Mouse (Mus musculus): Measurements from ENCODE around the gene Atxn1. TPM values are rescaled to one million over a fixed set of nuclear protein-coding genes. Genes with fewer than 3 reads are reported as not detected.

Gene Atxn1
- total RNA-seq, 2 experiments from 2014 or later: 36.1 to 52.4 TPM

DNA sequence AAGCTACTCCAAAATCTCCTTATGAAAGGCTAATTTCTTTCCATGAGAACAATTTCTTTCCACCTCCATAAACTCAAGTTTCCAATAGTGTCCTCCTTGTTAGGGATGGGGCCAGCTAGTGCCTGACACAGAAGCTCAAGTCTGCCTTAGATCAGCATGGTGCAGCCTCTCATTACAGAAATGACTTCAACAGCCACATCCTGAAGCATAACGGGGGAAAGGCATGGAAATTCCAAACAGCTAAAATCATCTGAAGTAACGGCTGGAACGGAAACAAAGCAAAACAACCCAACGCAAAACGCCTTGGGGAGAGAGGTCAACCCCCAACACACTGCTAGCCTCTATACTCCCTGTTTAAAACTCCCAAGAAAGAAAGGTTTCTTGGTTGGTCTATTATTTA, 284.2 kb downstream of the Atxn1 start:
- no peak for DNase-seq

- no peak for DNase-seq
These were observed 285.7 kb downstream of the Atxn1 start for GRCm38 (mm10) chr13:45679096-45679495.

GRCm38 (mm10) chr13:45672628-45673027, 292.2 kb downstream of the Atxn1 start:
- no peak for DNase-seq

DNA sequence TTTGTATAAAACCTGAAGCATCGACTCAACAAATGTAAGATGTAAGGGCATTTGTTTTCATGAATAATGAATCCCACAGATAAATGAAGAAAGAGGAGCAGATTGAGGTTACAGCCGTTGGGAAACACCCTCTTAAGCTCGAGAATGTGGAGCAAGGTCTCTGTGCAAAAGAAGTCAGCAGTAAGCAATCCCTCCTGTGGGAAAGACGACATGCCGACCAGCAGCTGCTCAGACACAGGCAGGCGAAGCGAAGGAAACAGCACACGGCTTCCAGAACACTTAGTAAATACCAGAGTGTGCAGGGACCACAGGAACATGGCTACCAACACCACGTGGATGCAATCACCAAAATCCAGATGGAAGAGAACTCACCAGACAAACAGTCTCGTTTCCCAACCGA, 294.8 kb downstream of the Atxn1 start:
- DNase-seq: peak; percentile 22 to 33

DNA sequence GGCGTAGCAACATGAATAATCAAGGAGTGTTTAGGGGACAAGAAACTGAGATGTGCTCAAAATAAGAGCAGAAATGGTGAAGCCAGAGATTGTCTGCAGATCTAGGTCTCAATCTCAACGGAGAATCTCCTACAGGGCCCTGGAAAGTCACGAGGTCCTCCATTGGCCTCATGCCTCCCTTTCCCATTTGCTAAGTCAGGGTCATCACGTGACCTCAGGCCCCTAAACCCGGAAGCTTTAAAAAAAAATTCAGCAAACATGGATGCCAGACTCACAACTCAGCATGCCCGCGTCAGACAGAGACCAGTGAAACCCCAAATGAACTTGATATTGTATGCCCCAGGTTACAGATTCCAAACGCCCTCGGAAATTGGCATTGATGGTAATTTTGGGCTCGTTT, 302.0 kb downstream of the Atxn1 start:
- DNase-seq: no peak

GRCm38 (mm10) chr13:45662216-45662615, 302.6 kb downstream of the Atxn1 start:
- no peak for DNase-seq

DNA sequence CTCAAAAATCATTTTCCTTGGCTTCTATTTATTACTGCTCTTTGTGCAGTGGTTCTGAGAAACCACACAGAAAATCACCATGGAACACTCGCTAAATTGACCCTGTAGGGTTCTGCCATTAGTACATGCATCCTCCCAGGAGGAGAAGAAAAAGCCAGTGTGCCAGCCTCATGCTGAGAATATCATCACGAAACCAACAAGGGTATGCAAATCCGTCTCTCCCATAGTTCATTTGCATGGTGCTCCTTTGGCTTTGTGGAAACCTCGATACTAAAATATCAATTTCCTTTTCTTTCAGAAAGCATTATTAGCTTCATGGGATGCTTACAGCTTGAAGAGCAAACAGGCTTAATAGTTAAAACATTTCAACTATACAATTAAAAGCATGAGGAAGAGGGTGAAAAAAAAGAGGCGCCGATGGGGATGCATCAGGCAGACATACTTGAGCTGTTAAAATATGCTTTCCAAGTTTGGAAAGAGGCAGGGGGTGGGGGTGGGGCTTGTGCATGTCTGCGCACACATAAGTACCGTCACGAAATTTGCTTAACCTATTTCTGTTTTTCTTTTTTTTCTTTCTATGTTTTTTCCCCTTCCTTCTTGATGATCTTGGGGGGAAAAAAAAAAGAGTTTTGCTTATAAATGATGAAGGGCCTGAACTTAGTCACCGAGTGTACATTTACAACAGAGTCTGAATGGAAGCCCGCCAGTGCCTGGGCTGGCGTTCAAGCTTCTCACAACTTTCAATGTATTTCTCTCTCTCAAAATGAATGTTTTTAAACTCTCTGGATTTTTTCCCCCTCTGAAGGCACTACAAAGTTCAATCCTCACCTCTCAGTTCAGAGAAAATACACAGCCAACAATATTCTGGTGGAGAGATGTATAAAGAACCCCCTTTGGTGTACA, 303.3 kb downstream of the Atxn1 start:
- no peak for DNase-seq

- DNase-seq: no peak
These were observed 305.0 kb downstream of the Atxn1 start for GRCm38 (mm10) chr13:45659813-45660212.

DNA sequence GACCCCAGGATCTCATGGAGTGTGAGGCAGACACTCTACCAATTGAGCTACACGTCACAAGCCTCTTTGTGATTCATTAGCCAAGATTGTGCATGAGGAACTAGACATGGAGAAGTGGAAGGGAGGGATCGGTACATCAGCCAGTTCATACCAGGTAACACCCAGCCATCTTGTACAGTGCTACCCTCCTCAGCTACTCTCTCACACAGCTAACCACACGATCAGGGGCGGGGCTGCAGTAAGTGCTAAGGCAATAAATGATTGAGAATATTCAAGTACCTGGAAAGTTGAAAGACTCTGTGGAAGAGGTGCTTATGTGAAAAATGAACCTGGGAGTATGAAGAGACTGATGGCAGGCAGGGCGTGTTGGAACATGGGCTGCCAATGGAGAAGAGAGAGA, 306.5 kb downstream of the Atxn1 start:
- DNase-seq: no peak

DNA sequence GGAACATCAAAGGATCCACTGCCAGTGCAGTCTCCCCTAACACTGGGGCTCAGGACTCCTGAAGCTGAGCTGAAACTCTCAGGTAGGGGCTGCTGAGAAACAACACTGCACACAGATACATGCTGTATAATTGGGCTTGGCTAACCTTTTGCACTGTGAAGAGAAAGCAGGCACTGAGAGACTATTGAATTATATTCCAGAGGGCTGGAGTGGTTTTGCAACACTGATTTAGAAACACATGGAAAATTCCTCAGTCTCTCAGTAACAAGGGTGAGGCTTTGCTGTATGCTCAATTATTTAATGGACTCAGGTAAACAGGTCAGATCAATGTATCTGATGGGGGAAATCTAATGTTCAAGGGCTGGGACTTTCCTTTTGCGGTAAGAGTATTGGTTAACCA, 307.6 kb downstream of the Atxn1 start:
- no peak for DNase-seq

DNA sequence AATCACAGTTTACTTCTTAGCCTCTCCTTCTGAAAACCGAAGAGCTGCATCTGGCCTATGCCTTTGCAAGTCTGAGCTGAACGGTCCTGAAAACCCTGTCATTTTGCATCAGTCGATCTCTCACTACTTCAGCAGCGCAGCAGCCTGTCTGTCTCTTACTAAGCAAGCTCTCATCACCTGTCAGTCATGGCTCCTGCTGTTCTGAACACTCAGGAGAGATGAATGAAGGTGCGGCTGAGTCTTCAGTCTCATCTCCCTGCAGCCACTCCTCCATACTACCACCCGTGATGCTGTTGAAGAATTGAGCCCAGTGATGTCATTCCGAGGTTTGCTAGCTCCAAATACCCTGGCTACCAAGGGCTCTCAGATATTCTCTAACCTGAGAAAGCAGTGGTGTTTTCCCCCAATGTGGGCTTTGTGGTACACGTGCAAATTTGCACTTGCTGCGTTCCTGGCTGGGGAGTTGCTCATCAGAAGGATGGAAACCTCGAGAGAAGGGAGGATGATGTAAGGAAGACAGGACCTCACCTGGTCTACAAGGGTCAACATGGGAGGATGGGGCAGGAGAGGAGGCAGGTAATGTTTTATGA, 313.1 kb downstream of the Atxn1 start:
- no peak for DNase-seq

DNA sequence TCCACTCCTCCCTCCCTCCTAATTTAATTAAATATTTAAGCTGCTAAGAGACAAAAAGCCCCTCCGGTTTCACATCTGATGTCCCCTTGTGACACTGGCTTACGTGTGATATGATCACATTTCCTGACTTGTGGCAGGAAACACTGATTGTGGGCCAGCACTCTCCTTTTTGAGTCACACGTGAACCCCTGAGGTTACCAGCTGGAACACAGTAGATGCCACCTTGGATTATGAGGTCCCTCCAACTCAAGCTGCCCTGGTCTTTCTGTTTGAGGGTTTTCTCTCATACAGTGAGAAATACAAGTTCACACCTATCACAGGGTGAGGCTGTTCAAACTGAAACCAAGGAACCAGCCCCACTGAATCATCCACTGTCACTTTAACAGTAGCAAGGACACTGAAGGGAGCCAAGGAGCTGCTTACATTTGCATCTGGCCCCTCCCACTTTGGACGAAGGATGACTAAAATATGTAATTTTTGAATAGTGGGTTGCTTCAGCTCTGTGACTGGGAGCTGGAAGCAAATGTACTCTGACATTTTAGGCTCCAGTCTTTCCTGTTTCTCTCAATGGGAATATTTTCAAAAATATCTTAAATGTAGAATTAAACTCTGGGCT, 315.5 kb downstream of the Atxn1 start:
- peak; percentile 14 to 30 for DNase-seq

- no peak for DNase-seq
These were observed 320.9 kb downstream of the Atxn1 start for GRCm38 (mm10) chr13:45643780-45644395.

- no peak for DNase-seq
These were observed 321.9 kb downstream of the Atxn1 start for GRCm38 (mm10) chr13:45642913-45643312.

GRCm38 (mm10) chr13:45640431-45640830, 324.4 kb downstream of the Atxn1 start:
- DNase-seq: no peak

DNA sequence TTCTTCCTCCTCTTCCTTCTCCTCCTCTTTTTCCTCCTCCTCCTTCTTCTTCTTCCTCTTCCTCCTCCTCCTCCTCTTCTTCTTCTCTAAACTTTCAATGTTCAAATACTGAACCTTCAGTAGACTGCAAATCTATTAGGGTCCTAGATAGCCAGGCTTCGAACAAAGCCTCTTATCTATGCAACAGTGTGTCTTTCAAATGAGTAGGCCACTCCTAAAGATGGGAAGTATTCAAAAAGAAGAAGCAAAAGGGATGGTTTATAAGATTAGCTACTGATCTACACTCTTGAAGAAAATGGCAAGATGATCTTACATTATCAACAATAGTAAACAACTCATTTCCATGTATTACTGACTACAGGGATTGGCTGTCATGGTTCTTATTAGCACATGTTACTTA, 326.5 kb downstream of the Atxn1 start:
- DNase-seq: no peak

DNA sequence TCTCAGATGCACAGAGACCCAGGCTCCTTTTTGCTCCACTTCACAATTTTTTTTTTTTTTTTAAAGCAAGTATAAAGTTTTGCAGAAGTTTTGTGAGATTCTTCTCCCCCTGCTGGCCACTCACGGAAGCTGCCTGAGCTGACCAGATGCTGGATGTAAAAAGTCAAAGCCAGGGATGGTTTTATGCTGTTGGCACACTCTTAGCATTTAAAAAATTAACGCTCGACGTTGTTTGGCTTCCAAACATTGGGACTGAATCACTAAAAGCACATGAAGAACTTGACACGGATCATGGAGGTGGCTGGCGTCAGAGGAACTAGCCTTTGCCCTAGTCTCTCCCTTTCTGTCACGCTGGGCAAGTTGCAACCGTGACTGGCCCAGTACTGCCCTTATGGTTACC, 327.5 kb downstream of the Atxn1 start:
- peak; percentile 42 to 65 for DNase-seq

DNA sequence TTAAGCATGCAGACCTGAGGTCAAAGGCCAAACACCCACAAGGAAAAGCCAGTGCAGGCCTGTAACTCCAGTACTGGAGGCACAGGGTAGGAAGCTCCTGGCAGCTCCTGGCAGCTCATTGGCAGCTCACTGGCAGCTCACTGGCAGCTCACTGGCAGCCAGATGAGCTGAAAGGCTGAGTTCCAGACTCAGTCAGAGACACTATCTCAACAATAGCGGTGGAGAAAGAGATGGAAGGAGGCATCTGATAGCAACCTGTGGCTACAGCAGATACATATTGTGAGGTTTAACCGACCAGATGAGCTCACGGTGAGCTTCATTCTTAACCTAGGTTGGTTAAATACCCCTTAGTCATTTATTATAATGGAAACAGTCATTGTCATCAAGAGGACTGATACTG, 328.4 kb downstream of the Atxn1 start:
- DNase-seq: no peak

DNA sequence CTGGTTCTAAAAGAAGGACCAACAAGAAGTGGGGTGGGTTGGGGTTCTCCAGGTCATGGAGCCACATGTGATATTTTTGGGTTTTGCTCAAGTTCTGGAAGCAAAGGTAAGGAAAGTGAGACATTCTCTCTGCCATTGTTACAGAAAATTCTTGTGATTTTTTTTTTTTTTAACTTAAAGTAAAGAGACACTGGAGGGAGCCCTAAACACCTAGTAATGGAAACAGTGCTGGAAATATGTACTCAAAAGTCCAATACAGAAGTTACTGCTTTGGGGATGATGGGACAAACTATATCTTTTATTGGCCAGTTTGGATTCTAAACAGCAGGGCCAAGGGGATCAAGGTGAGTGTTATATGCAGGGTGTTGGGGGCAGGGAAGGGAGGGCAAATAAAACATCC, 330.9 kb downstream of the Atxn1 start:
- no peak for DNase-seq

DNA sequence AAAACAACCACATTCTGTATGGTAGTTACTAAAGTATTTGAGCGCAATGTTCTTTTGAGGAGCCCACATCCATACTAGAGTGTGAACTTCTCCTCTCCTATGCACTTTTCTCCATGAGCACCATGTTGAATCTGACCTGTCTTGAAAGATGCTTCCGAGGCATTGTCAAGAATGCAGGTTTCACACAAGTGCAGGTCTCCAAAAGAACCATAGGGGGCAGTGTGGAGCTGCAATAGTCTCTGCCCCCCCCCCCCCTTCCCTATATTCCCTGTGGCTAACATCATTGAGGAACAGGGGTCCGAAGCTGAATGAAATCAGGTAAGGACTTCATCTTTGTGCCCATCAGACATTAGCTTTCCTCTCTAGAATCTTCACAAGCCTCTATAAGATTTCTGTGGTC, 332.7 kb downstream of the Atxn1 start:
- DNase-seq: no peak

DNA sequence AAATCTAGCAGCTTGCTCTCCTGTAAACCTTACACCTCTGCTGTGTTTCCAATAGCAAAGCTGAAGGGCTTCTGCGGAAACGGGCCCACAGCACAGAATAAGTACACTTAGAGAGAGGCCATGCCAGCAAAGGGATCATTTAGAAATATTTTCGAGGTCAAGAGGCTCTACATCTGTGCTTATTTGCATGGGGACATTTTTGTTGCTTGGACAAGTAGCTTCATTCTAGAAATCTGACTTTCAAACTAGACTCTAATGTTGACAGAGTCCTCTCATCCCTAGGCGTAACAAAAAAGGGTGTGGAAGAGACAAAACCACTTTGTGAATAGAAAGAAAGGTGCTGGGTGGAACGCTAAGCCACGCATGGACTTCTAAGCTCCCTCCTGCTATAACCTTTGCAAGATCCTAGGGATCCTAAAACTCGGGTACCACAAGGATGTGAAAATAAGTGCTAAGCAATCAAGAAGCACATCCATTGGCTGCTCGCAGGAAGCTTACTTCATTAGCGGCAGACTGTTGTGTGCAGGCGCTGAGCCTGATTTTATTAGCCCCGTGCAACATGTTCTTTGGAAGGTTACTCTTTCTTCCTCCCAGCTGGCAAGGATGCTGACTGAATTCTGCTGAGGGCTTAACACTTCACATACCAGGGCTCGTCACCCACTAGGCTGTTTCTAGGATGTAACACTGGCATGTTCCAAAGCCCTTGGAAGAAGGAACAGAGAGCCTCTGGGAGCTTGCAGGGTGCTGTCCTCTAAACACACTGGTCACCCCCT, 334.1 kb downstream of the Atxn1 start:
- DNase-seq: no peak

DNA sequence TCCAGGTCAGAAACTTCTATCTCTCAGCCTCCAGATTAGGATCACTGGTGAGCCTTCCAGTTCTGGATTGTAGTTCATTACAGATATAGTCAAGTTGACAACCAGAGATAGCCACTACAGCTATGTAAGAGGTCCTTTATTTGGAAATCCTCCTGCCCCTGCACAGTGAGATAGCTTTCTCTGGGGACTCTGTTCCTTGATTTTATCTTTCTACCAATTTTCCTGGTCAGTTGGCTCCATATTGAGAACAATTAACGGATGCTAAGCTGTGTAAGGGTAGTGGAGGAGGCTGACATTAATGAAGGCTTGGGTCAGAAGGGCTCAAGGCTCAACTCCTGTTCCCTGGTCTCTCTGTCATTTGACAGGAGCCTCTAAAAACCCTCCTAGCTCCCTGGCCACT, 335.1 kb downstream of the Atxn1 start:
- DNase-seq: no peak
